Mouse (Mus musculus): ENCODE data around the gene Jakmip3.

Jakmip3 gene

DNA sequence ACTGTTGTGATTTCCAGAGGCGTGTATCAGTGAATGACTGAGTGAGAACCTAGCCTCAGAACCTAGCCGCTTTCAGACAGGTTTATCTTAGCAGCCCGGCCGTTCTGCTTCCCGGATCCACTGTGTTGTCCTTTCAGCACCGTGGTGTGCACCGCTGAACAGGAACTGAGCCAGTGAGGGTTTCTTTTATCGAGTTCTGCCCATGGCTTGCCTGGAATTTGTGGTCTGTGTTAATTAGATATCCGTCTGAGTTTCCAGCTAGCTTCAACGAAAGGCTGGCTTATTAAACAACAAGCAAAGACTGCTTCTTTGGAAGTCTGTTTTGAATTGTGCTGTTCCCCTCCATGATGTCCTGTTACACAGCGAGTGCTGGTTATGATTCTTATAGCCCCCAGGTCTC lies 75.8 kb downstream of the Jakmip3 start:
- in situ Hi-C loops (cut with MboI; ENCODE audit: low pct_unique_long_range_greater_than_20kb in 1 of 2, low sequenced_read_pairs in 2 of 2, unreplicated experiment in 1 of 2): no loop called here

GRCm38 (mm10) chr7:139017249-139017903 lies 76.8 kb downstream of the Jakmip3 start:
- in situ Hi-C loops (cut with MboI; ENCODE audit: low pct_unique_long_range_greater_than_20kb in 1 of 2, low sequenced_read_pairs in 2 of 2, unreplicated experiment in 1 of 2): no loop called here

DNA sequence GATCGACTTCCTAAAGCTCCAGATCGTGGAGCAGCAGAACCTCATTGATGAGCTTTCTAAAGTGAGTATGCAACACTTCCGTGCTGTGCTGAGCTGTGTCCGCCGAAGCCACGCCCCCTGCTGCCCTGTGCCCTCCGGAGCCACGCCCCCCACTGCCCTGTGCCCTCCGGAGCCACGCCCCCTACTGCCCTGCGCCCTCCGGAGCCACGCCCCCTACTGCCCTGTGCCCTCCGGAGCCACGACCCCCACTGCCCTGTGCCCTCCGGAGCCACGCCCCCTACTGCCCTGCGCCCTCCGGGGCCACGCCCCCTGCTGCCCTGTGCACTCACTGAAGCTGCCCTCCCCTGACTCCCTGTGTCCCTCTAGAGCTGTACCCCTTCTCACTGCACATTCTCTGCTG lies 80.4 kb downstream of the Jakmip3 start:
- in situ Hi-C loops (cut with MboI; ENCODE audit: low pct_unique_long_range_greater_than_20kb in 1 of 2, low sequenced_read_pairs in 2 of 2, unreplicated experiment in 1 of 2): no loop called here

GRCm38 (mm10) chr7:139021326-139021725 lies 80.8 kb downstream of the Jakmip3 start:
- in situ Hi-C loops (cut with MboI; ENCODE audit: low pct_unique_long_range_greater_than_20kb in 1 of 2, low sequenced_read_pairs in 2 of 2, unreplicated experiment in 1 of 2): no loop called here

GRCm38 (mm10) chr7:139027136-139027535 lies 86.6 kb downstream of the Jakmip3 start:
- in situ Hi-C loops (cut with MboI; ENCODE audit: low pct_unique_long_range_greater_than_20kb in 1 of 2, low sequenced_read_pairs in 2 of 2, unreplicated experiment in 1 of 2): no loop called here

- in situ Hi-C loops (cut with MboI; ENCODE audit: low pct_unique_long_range_greater_than_20kb in 1 of 2, low sequenced_read_pairs in 2 of 2, unreplicated experiment in 1 of 2): no loop called here
Measured at GRCm38 (mm10) chr7:139031215-139031614, 90.7 kb downstream of the Jakmip3 start.

DNA sequence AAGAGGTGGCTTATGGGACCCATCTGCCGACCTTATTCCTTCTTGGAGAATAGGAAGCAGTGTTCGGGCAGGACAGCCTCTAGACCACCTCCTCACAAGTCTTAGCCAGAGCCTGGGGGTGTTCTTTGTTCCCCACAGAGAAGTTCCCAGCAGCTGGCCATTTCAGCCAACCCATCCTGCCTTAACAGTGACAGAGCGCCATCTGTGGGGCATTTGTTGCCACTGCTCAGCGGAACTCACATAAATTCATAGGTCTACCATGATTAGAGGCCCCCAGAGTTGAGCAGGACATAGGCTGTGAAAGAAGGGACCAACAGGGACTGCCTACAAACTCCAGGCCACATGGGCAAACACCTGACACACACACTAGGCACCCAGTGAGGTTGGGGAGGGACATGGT lies 122.9 kb downstream of the Jakmip3 start:
- in situ Hi-C loops (cut with MboI; ENCODE audit: low pct_unique_long_range_greater_than_20kb in 1 of 2, low sequenced_read_pairs in 2 of 2, unreplicated experiment in 1 of 2): no loop called here

DNA sequence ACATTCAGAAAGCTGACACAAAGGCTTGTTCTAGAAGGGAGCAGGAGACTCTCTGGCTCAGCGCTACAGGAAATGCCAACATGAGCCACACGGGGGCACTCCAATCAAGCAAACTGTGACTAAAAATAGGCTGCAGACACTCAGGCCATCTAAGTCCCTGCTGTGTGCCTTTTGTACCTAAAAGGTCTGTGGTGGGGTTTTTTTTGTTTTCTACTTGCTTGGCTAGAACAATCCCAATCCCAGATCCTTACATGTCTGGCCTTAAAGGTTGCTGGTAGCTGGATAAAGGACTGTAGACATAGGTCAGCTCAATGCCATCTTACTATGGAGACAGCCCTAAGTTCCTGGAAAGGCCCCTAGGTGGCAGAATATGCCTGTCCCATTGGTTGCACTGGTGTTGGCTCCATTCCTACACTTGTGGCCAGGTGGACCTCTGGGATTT lies 127.7 kb downstream of the Jakmip3 start:
- in situ Hi-C loops (cut with MboI; ENCODE audit: low pct_unique_long_range_greater_than_20kb in 1 of 2, low sequenced_read_pairs in 2 of 2, unreplicated experiment in 1 of 2): no loop called here

DNA sequence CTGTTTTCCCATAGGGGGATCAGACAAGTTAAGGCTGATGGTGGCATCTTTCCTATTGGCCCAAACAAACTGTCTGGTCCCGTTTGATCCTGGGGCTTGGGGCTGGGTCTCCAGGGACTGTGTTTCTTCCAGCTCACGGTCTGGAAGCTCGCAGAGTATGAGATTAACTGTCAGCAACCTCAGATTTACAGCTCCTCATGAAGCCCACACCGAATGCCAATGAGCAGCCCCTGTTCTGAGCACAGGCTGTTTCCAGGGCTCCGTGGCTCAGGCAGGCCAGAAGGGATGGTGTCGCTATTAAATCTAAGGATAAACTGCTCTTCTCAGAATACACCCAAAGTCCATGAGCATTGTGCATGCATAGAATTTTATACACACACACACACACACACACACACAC lies 133.7 kb downstream of the Jakmip3 start:
- in situ Hi-C loops (cut with MboI; ENCODE audit: low pct_unique_long_range_greater_than_20kb in 1 of 2, low sequenced_read_pairs in 2 of 2, unreplicated experiment in 1 of 2): no loop called here

GRCm38 (mm10) chr7:139075054-139075794 lies 134.7 kb downstream of the Jakmip3 start:
- in situ Hi-C loops (cut with MboI; ENCODE audit: low pct_unique_long_range_greater_than_20kb in 1 of 2, low sequenced_read_pairs in 2 of 2, unreplicated experiment in 1 of 2): no loop called here

DNA sequence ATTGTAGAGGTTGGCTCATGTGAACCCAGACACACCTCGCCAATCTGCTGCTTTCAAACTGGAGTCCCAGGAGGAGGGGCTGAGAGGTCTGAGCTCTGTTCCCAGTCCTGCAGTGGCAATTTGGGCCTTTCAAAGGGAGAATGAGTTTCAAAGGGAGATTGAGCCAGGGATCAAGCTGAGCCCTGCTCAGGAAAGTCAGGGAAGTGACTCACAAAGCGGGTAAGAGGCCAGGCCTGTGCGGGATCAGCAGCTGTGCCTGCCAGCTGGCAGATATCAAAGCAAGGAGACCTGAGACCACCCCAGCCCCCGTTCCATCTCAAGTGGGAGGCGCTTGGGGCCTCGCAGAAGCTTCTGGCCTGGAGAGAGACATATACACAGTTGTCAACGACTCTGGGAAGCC lies 136.8 kb downstream of the Jakmip3 start:
- in situ Hi-C loops (cut with MboI; ENCODE audit: low pct_unique_long_range_greater_than_20kb in 1 of 2, low sequenced_read_pairs in 2 of 2, unreplicated experiment in 1 of 2): no loop called here

DNA sequence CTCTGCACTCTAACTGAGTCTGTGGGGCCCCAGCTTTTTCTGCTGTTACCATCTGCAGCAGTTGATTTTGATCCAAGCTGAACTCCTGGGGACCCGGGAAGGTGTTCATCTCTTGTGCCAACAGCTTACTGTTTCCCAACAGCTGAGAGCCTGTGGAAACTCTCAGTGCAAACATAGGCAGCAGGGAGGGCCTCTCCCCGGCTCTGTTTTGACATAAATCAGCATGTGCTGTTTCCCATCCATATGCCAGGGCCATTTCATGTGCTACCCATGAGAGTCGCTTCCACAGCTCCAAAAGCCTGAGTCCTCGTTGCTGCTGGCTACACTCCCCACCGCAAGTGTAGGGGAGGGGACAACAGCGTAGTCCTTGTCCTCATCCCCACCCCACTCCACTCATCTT lies 137.7 kb downstream of the Jakmip3 start:
- in situ Hi-C loops (cut with MboI; ENCODE audit: low pct_unique_long_range_greater_than_20kb in 1 of 2, low sequenced_read_pairs in 2 of 2, unreplicated experiment in 1 of 2): no loop called here

GRCm38 (mm10) chr7:139079141-139079540 lies 138.6 kb downstream of the Jakmip3 start:
- in situ Hi-C loops (cut with MboI; ENCODE audit: low pct_unique_long_range_greater_than_20kb in 1 of 2, low sequenced_read_pairs in 2 of 2, unreplicated experiment in 1 of 2): no loop called here

GRCm38 (mm10) chr7:139080714-139081113 lies 140.2 kb downstream of the Jakmip3 start:
- in situ Hi-C loops (cut with MboI; ENCODE audit: low pct_unique_long_range_greater_than_20kb in 1 of 2, low sequenced_read_pairs in 2 of 2, unreplicated experiment in 1 of 2): no loop called here

GRCm38 (mm10) chr7:139081158-139081557 lies 140.6 kb downstream of the Jakmip3 start:
- in situ Hi-C loops (cut with MboI; ENCODE audit: low pct_unique_long_range_greater_than_20kb in 1 of 2, low sequenced_read_pairs in 2 of 2, unreplicated experiment in 1 of 2): no loop called here

DNA sequence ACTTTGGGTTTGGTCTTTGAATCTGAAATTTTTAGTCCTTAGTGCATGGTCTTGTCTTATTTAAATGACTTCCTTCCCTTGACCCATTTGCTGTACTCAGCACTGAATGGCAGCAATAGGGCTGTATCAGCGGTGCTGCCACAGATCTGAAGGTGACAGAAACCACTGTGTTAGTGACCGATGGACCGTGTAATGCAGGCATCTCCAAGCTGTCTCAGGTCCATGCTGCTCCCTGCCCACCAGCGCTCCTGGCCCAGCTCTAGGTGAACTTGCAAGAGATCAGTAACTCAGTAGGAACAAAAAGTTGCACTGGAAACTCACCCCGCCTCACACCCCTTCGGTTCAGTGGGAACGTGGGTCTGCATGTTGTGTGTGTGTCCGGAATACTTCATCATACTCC lies 141.8 kb downstream of the Jakmip3 start:
- in situ Hi-C loops (cut with MboI; ENCODE audit: low pct_unique_long_range_greater_than_20kb in 1 of 2, low sequenced_read_pairs in 2 of 2, unreplicated experiment in 1 of 2): no loop called here

DNA sequence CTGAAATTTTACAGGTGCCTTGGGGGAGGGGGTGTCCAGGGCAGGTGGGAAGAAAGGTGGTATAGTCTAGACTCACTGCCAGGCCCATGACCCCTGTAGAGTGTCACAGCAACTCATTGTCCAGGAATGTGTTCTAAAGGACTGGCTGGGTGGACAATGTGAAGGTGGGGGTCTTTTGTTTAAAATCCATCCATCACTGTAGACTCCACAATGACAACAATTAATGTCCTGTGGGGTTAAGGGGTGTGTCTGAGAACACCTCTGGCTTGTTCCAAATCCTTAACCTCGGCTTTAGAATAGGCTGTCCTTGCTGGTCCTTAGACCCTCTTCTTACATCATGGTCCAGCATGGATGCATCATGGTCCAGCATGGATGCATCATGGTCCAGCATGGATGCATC lies 143.8 kb downstream of the Jakmip3 start:
- in situ Hi-C loops (cut with MboI; ENCODE audit: low pct_unique_long_range_greater_than_20kb in 1 of 2, low sequenced_read_pairs in 2 of 2, unreplicated experiment in 1 of 2): no loop called here

DNA sequence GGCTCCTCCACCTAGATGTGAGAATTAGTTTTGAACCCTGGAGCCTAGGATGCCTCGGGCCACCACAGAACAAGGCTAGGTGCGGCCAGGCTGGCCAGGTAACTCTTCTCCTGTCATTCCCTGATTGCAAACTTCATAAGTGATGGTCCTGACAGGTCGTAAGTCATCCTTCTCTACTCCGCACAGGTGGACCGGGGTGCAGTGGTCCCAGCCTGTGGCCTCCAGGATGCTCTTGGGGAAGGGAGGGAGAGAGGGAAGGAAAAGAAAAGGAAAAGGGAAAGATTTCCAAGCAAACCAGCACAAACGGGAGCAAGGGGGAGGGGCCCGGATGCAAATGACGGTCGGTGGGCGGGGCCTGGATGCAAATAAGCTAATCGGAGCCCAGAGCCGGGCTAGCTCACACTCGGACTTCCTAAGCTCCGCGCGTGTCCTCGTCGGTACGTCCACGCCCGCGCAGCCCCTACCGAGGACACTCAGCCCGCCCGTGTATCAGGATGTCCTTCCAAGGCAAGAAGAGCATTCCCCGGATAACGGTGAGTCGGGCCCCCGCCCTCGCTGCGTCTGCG lies 145.2 kb downstream of the Jakmip3 start, which contains the start of gene Dpysl4:
Dpysl4 (plus strand) TSS at position 373 of the 566 bp plus-strand sequence.
- in situ Hi-C loops (cut with MboI; ENCODE audit: low pct_unique_long_range_greater_than_20kb in 1 of 2, low sequenced_read_pairs in 2 of 2, unreplicated experiment in 1 of 2): no loop called here

- in situ Hi-C loops (cut with MboI; ENCODE audit: low pct_unique_long_range_greater_than_20kb in 1 of 2, low sequenced_read_pairs in 2 of 2, unreplicated experiment in 1 of 2): no loop called here
Measured at GRCm38 (mm10) chr7:139086195-139087158, 145.9 kb downstream of the Jakmip3 start.
